Mouse (Mus musculus): ENCODE data around the gene Rilp.

Rilp gene

DNA sequence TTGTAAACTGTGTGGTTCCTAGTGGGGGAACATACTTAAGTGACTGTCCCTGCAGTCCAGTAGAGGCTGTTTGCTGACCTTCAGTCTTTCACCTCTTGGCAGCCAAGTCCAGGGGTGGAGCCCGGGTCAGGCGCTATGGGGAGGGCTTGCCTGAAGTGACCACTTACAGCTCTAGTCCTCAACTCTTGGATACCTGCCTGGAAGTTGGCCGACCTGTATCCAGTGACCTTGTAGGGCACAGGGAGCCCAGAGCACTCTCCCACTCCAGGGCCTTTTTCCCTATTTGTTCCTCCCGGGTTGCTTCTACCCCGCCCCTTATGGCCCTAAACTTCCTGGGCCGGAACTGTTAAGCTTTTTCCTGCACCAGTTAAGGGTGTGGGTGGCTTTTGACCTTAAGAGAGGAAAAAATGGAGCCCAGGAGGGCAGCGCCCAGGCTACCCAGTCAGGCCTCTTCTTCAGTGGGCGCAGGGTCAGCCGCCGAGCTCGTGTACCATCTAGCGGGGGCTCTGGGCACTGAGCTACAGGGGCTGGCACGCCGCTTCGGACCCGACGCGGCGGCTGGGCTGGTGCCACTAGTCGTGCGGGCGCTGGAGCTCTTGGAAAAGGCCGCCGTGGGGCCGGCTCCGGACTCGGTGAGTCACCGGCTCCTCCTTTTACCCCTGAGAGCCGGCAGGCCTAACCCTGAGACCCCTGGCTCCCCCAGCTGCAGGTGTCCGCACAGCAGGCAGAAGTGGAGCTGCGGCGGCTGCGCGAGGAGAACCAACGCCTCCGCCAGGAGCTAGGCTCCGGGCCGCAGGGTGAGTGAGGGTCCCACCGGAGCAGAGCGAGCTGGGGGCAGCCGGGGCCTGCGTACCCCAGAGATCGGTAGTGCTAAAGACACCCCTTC, at the start of gene Rilp:
Gene Rilp (plus strand): TSS at position 354 of the 886 bp plus-strand sequence.
- peak; percentile 62 for DNase-seq (ENCODE audit: low spot score)

DNA sequence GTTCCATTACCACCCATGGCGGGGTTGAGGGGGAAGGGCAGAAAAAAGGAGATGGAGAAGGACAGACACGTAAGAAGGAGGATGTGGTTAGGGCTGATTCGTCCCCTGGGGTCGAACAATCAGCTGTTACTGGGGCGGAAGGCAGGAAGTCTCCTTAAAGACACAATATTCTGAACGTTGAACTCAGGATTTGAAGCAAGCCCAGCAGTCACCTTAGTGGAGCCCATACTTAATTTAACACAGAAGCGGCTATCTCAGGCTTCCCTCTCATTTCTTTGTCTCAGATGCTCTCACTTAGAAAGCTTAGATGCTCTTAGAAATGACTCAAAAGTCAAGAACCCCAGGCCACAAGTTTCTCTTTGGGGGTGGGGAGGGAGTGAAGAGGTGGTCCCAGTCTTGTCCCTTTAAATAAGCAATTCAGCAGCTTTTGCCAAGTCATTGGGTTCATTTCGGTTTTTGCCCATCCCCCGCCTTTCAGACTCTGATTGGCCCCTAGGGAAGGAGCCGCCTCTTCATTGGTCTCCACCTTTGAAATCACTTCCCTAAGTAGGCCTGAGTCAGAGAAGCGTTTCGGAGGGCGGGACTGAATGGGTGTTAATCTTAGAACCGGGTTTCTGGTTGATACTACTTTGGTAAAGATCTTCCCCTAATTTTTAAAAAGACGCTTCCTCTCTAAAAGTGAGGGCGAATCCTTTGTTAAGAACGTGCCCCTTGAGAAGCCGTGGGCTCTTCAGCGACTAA, 49.6 kb upstream of the Rilp start:
- peak; percentile 55 for DNase-seq (ENCODE audit: low spot score)

DNA sequence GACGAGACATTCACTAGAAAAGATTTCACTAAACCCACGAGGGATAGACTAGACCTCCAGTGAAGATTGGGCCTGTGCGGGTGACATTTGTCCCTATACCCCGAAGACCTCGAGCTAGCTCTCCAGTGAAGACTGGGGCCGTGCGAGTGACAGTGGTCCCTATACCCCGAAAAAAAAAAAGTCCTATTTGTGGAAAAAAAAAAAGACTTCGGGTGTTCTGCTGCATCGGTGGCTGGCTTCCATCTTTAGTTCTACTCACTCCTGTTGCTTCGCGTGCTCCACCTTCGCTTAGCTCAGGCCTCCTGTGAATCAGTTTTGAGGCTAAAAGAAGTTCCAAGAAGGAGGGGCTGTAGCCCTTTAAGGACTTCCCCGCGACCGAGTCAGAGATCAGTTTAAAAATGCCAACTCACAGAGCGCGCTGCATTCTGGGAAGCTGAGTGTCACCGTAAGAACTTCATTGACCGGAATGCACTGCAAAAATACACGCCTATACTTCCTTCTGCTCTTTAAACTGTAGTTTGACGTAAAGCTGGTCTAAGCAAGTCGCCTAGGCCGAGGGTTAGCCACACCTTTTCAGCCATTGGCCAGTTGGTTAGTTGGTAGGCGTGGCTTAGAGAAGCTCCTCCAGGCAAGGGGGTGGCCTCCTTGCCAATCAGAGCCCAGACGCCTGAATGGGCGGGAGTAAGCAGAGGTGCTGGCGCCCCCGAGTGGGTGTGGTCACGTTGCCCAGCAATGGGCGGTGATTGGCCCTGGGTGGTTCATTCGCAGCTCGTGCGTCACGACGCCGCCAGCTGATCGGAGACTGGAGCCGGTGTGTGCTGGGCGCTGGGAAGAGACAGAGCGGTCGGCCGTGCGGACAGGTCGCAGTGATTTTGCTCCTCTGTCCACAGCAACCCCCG, 48.8 kb upstream of the Rilp start, which contains the start of gene Tlcd2:
Gene Tlcd2 (plus strand): TSS at position 872 of the 899 bp plus-strand sequence.
- peak; percentile 95 for DNase-seq (ENCODE audit: low spot score)

DNA sequence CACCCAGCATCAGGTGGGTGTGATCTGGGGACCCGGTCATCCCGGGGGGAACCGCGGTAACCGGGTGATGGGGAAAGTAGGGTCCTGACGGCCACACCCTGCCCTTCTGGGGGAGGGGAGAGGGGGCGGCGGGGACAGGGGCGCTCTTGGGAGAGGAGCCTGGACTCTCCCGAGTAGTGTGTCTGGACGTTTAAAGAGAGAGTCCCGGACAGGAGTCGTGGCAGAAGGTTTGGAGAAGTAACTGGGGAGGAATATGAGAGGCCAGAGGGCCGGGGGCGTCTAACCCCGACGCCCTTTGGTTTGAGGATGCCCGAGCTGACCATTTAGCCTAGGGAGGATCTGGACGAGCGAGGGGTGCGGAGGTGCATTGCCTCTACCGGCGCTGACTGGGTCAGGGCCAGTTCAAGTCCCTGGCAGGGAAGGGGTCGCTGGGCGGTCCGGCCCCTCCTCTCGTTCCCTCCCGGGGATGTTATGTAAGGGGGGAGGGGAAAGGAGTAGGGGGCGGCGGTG, 48.1 kb upstream of the Rilp start:
- DNase-seq (ENCODE audit: low spot score): no peak

DNA sequence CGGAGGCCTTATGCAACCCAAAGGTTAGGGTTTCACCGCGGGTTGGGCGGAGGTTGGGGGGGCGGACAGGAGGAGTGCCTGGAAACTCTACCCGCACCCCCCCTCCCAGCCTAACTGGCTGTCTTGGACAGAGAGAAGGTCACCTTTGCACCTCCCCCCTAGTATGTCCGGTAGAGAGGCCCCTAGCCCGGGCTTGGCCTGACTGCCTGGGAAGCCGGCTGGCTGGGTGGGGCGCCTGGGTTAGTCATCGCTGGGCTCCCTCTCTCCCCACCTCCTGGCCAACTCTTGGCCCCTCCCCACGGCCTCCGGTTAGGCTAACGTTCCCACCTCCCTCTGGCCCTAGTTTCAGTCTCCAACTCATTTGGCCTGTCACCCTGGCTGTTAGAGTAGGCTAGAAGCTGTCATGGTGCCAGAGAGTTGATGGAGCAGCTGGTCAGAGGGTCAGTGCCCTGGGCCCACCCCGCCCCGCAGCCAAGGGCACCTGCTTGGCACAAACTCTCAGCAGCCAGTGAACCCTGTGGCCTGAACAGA, 47.6 kb upstream of the Rilp start:
- peak; percentile 39 for DNase-seq (ENCODE audit: low spot score)

DNA sequence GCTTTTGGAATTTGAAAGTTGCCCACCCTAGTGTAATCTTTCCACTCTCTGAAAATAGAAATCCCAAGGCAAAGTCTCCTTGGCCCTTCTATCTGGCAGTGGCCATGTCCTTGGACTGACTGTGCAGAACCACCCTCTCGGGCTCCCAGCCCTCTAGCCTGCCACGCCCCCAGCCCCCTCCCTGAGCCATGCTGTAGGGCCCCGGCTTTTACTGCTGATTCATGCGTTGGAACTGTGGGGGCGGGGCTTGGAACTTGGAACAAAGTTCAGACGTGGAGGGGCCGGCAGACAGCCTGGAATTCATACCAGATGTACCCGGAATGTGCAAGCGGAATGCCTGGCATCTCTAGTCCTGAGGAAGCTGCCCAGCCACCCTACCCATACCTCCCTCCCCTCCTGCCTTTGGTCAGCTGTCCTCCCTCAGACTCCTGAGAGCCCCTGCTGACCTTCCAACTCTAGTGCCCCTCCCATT, 47.0 kb upstream of the Rilp start:
- DNase-seq (ENCODE audit: low spot score): peak; percentile 55

DNA sequence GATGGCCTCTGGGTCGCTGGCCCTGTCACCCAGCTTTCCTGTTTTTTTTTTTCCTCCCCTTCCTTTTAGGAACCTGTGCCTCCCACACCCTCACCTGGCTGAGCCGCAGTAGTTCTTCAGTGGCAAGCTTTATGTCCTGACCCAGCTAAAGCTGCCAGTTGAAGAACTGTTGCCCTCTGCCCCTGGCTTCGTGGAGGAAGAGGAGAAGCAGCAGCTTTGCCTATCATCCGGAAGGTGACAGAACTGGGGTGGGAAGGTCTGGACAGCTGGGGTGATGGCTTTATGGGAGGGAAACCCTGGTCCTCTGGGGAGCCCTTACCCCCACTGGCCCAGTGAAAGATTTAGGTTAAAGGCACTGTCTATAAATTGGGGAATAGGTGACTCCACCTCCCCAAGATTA, 46.3 kb upstream of the Rilp start:
- no peak for DNase-seq (ENCODE audit: low spot score)

DNA sequence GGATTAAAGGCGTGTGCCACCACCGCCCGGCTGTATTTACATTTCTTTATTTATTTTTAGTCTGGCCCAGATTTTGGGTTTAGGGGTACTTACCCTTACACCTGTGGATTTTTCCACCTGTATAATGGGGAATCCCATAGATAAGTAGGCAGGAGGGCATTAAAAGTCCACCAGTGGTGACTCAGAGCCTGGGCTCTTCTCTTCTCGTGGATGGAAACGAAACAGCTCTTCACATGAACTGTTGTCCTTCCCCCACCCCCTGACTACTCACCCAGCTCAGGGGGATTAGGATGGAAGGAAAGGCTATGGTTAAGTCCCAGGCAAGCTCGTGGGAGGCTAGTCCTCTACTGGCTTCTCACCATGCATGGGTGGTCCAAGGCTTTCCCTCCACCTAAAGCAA, 45.5 kb upstream of the Rilp start:
- no peak for DNase-seq (ENCODE audit: low spot score)

DNA sequence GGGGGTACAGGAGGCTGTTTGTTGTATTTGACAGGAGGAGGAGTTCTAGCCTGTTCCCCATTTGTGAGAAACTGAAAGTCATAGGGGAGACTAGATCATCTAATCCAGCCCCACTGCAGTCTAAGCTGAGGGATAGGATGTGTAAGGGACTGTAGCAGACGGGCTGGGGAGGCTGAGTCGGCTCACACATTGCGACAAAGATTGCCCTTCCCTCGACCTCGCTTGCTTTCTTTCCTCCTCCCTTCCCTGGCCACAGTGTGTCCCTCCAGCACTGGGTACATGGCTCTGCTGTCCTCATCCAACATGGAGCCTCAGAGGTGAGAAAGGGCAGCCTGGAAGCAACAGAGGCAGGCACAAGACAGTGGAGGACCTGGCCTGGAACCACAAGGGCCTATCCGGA, 44.8 kb upstream of the Rilp start:
- no peak for DNase-seq (ENCODE audit: low spot score)

DNA sequence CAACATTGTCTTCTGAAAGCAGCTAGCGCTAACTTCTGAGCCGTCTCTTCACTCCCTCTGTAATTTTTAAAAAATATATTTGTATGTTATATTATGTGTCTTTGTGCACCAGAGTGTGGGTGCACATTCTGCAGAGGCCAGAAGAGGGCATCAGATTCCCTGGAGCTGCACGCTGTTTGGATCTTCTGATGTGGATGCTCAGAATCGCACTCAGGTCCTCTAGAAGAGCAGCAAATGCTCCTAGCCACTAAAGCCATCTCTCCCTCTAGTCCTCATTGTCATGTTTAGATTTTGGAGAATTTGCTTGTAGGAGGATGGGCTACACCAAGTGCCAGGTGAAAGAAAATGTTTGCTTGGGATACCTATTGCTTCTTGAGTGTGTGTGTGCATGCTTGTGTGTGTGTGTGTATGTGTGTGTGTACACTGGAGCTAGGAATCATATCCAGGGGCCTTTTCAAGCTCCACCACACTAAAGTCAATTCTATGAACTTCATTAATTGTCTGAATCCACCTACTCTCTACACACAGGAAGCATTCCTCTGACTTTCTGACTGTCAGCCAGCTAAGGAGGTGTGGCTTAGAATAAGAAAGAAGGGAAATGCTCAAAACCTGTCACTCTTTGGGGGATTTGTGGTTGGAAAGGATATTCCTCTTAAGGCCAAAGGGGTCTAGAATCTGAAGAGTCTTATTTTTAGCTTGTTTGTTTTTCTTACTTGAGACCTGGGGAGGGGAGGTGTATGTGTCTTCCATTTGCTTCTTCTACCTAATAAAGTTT, 43.0 kb upstream of the Rilp start:
- DNase-seq (ENCODE audit: low spot score): no peak

DNA sequence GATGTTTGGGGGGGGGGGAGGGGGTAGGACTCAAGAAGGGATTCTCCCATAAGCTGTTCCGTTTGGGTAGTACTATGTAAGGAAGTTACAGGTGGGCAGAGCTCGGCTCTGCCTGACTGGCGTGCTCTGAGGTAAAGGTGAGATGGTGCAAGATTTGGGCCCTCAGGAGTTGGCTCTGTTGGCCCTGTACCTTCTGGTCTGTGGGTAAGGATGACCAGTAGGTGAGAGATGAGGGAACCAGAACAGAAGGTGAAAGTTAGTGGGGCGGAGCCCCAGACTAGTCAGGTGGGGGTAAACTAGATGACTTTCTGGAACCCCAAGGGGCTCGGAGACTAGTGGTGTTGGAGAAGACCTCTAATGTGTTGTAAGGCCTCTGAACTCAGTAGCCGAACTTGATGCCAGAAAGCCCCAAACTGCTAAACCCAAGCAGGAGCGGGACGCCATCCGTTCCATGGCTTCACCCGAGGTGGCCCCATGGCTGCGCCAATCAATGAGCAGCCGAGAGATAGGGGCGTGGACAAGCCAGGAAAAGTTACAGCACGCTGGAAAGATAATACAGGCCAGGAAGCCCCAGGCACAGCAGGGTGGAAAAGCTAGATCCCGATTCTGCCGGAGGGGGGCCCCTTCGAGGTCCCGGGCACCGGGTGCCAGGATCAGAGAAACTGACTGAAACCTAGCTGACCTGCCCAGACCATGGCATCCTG, 42.2 kb upstream of the Rilp start:
- DNase-seq (ENCODE audit: low spot score): peak; percentile 46

DNA sequence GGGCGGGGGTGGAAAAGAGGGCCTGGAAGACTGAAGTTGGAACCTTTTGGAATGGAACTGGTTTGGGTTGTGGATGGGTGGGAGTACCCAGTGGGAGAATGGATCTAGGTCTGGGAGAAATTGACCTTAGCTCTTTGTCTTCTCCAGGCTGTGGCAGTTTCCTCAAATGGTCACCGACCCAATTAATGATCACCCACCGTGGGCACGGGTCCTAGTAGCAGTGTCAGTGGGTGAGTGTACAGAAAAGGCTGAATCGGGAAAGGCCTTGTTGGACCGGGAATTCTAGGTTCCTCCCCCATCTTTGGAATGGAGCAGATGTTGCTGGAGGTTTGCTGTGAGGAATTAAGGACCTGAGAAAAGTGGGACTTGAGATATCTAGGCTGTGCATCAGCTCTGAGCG, 41.5 kb upstream of the Rilp start:
- no peak for DNase-seq (ENCODE audit: low spot score)

DNA sequence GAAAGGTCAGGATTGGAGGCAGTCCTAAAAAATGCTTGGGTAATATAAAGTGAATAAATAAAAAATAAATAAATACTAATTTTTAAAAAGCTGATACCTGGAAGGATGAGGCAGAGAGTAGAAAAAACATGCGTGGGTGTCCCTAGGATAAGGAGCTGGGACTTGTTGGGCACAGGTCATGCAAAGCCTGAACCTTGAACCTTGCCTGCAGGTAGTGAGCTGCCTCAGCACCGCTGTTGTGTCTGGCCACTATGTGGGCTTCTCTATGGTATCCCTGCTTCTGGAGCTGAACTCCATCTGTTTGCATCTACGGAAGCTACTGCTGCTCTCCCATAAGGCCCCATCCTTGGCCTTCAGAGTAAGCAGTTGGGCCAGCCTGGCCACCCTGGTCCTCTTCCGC, 40.6 kb upstream of the Rilp start:
- no peak for DNase-seq (ENCODE audit: low spot score)

DNA sequence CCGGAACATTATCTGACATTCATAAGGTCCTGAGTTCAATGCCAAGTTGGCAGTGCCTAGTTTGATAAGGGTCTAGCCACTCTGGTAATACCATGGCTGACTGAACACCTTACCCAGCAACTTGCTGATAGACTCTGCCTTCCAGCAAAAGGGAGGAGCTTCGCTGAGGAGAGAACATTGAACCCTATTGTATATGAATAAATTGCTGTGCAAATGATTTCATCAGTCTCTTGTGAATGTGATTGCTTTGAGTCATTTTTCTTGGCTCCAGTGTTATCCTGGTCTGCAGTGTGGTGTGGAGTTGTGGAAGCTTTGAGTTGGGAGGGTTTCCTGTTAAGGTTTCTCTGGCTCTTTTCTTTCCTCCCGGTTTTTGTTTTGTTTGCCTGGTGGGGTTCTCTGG, 39.2 kb upstream of the Rilp start:
- no peak for DNase-seq (ENCODE audit: low spot score)

DNA sequence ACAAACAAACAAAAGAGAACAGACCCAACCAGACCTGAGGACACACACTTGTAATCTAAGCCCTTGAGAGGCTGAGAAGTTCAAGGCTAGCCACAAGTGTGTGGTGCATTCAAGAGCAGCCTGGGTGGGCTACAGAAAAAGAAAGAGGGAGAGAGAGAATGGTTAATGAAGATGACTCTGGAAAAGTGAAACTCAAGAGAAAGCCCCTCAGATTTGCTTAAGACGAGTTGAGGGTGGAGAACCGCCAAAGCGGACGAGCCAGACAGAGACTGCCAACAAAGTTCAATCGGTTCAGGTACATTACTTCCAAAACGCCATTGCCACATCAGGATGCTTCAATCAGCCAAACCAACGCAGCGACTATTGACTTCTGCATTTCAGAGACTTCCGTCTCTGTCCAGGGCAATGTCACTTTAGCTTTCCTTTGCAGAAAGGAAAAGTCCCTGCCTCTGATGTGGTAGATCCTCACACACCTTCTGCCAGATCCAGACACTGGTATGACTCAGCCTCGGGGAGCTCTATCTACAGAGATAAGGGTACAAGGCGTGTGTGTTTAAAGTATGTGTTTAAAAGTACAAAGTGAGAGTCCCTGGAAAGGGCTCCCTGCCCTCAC, 37.3 kb upstream of the Rilp start:
- no peak for DNase-seq (ENCODE audit: low spot score)

DNA sequence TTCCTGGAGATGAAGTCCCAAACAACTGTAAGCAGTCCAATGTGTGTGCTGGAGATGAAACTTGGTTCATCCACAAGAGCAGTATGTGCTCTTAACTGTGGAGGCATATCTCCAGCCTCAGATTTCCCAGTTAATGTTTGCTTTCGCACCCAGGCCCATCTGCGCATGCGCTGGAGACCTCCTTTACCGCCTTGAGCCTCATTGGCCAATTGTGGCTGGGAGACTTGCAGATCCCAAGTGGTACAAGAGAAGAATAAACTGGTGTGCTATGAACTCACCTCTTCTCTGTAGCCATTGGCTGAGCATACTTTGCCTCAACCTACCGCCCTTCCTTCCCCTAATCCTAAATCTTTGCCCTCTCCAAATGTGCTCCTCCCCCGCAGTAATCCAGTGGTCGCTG, 36.5 kb upstream of the Rilp start:
- DNase-seq (ENCODE audit: low spot score): no peak

DNA sequence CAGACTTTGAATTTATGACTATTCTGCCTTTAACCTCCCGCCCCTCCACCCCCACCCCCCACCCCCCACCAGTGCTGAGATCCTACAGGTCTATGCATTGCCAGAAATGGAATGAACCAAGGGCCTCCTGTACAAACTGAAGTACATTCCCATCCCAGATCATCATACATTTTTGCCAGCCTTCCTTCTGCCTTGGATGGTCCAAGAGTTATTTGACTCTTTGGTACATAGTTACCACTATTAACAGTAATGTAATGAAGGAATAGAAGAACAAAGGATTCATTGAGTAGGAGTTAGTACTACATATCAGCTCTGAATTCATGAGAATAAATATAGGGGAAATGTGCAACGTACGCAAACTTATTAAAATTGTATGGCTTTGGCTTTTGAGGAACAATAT, 23.7 kb upstream of the Rilp start:
- no peak for DNase-seq (ENCODE audit: low spot score)

DNA sequence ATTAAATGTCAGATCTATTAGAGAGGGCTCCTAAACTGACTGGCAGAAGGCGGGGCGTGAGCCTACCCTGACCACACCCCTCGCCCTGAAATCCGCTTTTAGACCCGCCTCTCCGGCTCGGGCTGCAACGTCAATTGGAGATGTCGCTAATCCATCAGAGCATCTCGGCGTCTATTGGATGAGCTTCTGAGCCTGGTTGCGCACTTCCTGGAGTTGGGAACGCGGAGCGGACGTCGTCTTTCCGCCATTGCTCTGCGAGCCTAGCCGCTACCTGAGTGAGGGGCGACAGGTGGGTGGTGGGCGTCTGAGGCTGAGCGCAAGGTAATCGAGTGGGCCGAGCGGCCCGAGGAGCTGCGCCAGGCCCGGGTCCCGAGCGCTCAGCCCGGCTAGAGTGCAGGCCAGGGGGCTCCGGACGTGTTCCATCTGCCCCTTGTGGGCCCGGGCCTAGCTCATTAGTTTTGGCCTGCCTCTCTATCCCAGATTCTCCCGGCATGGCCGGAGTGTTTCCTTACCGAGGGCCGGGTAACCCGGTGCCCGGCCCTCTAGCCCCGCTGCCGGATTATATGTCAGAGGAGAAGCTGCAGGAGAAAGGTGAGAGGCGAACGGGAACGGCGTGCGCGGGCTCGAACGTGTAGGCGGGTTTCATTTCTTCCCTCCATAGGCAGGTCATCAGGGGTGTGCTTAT, 23.2 kb upstream of the Rilp start, which contains the start of gene Prpf8:
Gene Prpf8 (plus strand): TSS at position 216 of the 685 bp plus-strand sequence.
- peak; percentile 96 for DNase-seq (ENCODE audit: low spot score)

DNA sequence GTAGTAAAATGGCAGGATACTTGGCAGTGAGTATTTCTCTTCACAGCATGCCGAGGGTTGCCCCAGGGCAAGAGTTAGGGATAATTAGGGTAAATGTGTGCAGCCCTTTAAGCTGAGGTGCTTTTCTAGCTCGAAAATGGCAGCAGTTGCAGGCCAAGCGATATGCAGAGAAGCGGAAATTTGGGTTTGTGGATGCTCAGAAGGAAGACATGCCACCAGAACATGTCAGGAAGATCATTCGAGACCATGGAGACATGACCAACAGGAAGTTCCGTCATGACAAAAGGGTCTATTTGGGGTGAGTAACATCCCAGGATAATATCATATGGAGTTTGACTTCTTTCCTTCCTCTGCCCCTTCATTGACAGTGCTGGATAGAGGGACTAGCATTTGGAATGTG, 22.4 kb upstream of the Rilp start:
- no peak for DNase-seq (ENCODE audit: low spot score)

Data from ovary, postnatal 10 days (tissue).